Mouse (Mus musculus): ENCODE results near the gene Dock9.
A peak's percentile ranks its signal among the peaks of the same experiment; 100 is the strongest.

Dock9 gene

DNA sequence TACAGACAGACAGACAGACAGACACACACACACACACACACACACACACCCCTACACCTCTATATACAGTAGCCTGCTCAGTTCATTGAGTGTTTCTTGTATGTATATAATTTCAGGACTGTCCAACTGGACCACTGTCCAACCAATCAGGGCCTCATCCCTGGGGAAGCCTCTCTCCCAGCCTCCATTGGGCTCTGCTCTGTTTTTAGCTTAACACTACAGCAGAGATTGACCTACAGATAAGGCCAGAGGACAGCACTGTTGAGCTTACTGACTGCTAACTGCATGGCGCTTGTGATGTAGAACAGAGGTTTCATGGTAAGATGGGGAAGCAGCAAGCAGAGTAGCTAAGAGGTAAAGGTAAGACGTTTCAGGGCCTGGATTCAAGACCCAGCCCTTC lies 5.7 kb downstream of the Dock9 start:
- no peak for DNase-seq (ENCODE audit: low spot score in 2 of 2)

DNA sequence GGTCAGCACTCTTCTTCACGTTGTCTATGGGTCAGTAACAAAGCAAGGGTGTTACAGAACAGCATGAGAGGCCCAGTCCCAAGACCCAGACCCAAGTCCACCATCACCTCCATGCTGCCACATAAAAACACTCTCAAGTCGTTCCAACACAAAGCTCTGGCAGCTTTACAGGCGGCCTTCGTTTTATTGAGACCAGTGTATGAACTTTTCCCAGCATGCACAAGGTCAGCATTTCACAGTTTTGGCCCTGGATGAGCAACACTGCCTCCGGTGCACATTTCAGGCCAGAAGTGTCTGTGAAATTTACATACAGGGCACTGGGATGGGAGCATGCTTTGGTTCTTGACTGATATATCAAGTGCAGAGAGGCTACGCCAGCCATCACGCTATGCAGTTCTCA lies 6.5 kb downstream of the Dock9 start:
- DNase-seq (ENCODE audit: low spot score in 2 of 2), result no peak

DNA sequence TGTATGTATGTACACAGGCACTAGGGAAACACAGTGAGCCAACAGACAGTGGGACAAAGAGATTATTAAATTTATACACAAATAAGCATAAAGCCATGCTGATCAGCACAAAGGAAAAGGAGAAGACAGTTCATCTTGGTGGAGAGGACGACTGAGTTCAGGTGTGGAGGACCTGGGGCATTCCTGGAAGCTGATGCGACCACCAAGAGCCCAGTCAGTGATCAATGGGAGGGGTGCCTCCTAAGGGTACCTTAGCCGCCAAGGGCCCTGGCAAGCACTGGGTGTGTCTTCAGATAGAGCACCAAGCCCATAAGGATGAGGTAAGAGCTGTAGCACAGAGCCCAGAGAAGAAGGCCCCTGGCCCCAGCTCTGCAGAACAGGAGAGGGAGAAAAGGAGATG lies 8.4 kb downstream of the Dock9 start:
- DNase-seq (ENCODE audit: low spot score in 2 of 2), result no peak

DNA sequence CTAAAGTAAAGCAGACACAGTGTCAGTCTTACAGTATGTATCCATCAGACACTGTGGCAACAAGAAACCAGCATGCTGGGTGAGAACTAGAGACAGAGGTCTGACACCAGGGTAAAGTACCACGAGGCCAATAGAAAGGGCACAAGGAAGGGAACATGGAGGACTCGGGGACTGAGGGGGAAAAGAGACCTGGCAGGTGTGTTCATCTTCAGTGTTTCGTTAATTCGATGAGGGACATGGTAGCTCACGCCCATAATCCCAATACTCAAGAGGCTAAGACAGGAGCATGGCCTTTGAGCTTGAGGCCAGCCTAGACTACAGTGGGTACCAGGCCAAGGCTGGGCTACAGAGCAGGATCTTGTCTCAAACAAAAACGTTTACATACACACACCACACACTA lies 9.2 kb downstream of the Dock9 start:
- DNase-seq (ENCODE audit: low spot score in 2 of 2), result no peak

DNA sequence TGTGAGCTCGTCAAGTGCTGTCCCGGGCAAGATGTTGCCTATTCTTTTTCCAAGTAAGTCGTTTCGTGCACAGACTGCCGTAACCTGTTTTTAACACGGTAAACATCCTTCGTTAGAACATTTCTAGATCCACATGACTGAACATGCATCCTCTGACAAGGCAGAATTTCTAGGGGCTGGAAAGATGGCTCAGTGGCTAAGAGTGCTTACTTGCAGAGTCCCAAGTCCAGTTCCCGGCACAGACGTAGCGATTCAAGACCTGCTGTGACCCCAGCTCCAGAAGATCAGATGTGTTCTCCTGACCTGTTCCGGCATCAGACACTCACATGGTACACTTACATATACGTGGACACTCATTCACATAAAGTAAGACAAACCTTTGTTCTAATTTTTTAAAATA lies 10.2 kb downstream of the Dock9 start:
- no peak for DNase-seq (ENCODE audit: low spot score in 2 of 2)

DNA sequence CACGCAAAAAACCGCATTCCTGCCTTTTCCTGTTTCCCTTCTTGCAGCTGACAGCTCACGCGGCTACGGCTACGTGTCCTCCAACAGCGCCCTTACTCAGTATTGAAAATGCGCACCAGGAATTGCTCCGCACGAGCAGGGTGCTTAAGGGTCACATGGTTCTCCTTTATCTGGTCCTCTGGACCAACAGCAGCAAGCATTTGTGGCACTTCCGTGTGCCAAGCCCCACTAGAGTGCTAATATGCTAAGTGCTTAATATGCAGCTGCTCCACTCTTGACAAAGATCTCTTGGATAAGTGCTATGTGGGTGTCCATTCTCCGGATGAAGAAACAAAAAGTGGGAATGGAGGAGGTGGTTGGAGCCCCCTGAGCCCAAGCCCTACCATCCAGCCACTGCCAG lies 10.7 kb downstream of the Dock9 start:
- no peak for DNase-seq (ENCODE audit: low spot score in 2 of 2)

DNA sequence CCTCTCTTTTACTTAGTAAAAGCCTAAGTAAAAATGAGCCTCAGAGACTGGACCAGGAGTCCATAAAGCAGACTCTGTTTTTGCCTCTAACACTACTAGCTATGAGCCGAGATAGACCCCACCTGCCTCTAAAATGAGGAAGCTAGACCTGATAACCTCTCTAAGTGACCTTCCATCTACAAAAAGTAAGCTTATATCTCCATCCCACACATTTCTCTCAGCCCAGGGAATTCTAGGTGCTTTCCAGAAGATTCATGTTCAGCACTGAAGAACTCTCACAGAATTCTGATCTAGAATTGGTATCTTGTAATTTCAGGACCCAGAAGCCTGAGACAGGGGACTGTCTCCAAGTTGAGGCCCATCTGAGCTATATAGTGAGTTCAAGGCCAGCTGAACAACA lies 12.2 kb downstream of the Dock9 start:
- no peak for DNase-seq (ENCODE audit: low spot score in 2 of 2)

DNA sequence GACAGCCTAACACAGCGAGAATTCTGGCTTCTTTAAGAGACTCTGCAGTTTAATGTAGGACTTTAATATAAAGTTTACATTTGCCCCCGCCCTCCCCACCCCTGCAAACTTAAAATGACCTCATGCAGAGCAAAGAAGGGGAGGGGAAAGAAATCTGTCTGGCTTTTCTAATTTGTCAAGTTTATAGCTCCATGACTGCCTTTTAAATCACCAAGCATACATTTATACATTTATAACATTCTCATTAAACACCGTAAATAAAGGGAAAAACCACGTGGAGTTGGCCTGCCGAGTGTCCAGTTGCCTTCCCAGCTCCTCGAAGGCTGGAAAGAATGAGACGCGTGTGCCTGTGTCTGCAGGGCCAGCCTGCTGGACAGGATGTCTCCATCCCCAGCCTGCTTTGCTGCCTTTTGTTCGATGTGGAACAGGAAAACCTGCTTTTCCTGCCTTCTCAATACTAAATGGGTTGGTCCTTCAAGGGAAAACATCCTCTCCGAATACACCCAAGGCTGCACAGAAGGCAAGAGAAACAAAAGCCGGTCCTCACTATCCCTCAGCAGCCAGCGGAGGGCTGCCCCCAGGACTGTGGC lies 16.6 kb downstream of the Dock9 start:
- no peak for DNase-seq (ENCODE audit: low spot score in 2 of 2)

DNA sequence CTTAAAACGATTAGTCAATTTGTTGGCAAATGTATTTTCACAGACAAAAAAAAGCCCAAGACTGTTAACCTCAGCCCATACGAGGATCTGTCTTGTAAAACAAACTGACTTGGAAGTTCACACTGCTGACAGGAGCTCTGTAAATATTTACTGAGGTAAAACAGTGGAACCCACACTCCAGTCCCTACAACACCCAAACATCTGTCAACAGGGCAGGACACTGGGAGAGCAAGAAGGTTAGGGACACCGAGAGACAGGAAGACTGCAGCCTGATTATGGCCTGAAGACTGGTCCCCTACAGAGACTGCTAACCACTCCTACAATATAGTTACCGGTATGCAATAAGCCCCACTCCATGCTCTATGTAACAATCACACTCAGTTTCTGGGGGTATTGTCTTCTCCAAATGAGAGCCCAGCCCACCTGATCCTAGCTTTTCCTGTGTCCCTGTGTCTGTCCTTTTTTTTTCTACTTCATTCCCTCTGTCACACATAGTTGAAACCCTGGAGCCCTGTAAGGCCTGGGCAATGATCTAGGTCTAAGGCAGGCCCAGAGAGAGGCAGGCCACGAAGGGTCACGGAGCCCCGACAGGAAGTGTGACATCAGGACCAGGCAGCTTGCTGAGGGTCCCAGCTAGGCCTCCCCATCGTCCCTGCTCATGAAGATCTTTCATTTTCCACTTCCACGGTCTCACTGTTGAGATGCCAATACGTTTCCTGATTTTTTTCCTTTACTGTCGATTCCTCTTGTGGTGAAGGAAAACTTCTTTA lies 17.3 kb downstream of the Dock9 start:
- no peak for DNase-seq (ENCODE audit: low spot score in 2 of 2)

DNA sequence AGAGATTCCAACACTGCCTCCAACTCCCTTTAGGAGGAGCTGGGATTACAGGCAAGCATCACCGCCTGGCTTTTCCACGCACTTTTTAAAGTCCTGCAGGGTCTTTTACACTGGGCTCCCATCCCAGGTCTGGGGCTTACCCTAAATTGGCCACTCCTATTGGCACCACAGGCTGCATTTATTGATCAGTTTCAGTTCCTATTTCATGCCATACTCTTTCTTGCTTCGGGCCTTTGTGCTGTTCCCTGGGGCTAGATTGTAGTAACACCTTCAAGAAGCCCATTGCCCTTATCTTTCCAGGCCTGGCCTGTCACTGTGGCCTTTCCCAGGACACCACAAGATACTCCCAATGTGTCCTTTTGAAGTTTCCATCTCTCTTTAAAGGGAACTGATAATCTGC lies 18.0 kb downstream of the Dock9 start:
- no peak for DNase-seq (ENCODE audit: low spot score in 2 of 2)

DNA sequence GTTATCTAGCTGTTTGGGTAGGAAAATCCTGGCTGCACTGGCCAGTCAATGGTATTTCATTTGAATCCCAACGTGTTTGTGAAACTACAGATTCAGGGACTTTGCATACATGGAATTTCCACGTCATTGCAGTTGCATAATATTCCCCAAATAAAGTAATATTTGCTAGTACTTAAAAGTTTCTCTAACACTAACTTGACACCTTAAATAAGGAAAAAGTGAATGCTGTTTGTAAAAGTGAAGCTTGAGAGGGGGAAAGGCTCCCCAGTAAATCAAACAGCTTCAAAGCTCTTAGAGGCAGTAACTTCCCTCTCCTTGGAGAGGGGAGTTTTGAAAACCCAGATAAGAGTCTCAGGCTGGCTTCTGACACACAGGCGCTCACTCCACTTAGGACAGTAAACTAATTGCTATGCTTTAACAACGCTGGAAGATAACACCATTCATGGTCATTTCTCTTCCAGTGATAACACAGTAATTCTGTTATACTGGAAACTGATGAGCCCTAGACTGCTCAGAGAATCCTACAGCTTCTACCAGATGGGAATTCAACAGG lies 20.3 kb downstream of the Dock9 start:
- no peak for DNase-seq (ENCODE audit: low spot score in 2 of 2)

DNA sequence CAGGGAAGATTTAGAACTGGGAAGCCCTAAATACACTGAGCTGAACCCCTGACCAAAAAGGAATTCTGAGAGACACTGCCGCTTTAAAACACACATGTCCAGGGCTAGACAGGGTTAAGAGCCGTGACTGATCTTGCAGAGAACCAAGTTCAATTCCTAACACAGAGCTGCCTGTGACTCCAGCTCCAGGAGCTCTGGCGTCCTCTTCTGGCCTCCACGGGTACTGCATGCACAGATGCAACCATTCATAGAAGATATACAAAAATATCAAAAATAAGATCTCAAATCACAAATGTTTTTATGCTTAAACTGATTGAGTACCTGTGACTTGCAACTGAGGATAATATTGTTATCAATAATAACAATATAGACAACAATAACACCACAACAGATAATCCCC lies 20.9 kb downstream of the Dock9 start:
- DNase-seq (ENCODE audit: low spot score in 2 of 2), result no peak

DNA sequence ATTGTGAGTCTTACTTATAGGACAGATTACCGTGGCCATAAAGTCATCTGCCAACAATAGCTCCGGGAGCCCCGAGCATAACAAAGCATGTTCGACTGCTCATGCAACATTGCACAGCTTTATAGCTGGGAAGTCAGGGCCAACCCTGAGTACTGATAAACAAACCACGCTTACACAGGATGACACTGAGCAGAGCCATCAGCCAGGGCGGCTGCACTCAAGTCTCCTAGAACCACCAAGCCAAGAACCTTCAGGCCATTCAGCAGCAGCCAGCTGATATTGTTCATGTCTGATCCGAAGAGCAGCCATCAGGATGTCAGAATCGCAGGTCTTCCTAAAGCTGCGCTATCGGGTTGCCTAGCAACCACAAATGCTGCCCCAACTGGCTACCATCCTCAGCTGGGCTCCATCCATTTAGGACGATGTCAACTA lies 35.6 kb downstream of the Dock9 start:
- no peak for DNase-seq (ENCODE audit: low spot score in 2 of 2)

DNA sequence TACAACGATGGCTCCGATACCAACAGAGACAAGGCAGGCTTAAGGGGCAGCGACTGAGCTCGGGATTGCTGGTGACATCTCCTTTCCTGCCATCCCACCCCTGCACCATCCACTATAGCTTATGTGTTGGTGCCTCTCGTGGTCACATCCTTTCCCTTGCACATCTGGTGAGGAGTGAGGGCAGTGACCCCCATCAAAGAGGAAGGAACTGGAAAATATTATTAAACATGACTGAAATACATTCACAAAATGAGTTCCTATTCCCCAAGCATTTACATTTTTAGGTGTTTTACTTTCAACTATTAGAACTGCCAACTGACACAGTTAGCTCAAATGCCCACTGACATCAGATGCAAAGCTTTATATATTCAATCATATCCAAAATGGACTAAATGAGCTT lies 37.2 kb downstream of the Dock9 start:
- DNase-seq (ENCODE audit: low spot score in 2 of 2), result no peak

DNA sequence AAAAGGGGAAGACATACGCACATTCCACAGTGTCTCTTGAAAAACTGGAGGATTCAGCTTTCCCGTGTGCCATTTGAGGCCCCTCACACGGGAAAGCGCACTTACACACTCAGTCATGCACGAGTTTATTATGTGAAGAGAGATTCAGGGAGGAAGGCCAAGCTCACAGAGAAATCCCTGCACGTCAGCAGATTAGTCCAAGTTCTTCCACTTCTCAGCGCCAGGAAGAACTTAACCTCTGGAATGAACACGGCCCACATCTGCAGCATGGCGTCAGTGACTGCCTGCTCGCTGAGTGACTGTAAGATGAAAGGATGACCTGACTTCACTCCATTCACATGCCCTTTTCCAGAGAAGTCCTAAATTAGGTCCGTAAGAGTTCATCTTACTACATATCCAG lies 43.5 kb downstream of the Dock9 start:
- DNase-seq (ENCODE audit: low spot score in 2 of 2), result peak in 1 of 2 experiments; percentile 26

DNA sequence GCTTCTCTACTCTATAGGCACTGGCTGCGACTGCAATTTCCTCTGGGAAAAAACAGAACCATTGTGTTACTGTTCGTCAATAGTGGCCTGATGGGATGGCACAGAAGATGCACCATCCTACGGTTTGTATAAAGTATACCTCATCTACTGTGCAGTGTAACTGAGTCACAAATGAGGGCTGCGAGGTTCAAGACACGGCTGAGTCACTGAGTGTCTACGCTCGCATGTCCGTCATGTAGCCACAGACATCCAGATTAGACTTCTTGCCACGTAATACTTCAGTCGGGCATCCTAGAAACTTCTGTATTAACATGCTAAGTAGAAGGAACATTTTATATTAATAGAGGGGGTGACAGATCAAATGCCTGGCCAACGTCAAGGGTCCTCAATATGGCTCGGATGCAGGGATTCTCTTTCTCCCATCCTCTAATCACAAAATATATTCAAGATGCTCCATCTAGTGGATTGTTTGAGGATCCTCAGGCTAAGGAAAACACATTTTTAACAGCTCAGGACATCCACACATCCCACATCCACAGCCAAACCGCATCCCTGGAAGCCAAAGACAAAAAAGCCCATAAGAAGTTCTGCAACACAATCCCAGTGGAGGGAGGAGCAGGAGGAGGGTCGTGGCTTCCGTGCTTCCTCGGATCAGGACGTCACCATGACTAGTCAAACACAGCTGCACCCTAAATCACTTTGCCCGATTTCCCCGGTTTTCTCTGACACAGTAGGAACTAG lies 44.8 kb downstream of the Dock9 start:
- DNase-seq (ENCODE audit: low spot score in 2 of 2), result no peak

DNA sequence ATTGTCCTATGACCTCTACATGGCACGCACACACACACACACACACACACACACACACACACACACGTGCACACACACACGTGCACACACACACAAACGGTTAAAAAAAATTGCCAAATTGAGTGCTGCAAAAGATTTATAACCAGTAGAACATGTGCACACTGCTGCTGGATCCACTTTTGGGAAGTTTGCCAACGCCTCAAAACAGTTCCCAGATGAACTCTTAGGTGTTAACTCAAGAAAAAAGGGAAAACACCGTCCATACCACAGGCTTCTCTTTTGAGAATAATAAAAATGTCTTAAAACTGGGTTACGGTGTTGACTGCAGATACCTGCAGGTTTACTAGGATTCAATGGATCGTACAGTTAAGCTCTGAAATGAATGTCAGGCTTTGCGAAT lies 48.0 kb downstream of the Dock9 start:
- no peak for DNase-seq (ENCODE audit: low spot score in 2 of 2)

DNA sequence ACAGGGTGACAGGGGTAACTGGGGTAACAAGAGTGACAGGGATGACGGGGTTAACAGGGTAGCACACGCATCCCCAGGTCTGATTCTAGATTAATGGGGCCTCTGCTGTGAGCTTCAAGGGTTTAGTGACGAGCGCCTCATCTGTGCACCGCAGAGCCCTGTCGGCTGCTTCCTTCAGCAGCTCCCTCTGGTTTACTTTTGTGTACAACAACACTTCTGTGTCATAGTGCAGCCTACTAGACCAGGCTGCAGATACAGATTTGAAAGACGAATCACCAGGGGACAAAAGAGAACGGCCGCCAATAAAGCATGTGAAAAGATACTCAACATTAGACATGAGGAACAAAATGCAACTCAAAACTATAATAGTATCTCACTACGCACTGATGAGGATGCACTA lies 48.6 kb downstream of the Dock9 start:
- DNase-seq (ENCODE audit: low spot score in 2 of 2), result no peak

DNA sequence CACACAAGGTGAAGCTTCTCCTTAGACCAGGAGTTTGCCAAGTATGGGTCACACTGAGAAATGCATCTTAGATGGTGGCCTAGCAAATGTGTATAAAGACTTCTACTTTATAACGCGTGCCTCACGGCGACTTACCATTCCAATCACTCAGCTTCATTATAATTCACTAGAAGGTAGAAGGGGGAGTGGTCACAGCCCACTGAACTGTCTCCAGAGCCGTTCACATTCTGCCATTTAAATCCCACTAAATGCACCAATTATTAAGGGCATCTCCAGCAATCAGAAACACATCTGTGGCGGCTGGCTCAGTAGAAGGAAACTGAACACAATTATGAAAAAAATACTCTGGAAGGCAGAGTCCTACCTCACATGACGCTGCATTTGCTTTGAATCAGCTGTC lies 50.3 kb downstream of the Dock9 start:
- DNase-seq (ENCODE audit: low spot score in 2 of 2), result no peak

DNA sequence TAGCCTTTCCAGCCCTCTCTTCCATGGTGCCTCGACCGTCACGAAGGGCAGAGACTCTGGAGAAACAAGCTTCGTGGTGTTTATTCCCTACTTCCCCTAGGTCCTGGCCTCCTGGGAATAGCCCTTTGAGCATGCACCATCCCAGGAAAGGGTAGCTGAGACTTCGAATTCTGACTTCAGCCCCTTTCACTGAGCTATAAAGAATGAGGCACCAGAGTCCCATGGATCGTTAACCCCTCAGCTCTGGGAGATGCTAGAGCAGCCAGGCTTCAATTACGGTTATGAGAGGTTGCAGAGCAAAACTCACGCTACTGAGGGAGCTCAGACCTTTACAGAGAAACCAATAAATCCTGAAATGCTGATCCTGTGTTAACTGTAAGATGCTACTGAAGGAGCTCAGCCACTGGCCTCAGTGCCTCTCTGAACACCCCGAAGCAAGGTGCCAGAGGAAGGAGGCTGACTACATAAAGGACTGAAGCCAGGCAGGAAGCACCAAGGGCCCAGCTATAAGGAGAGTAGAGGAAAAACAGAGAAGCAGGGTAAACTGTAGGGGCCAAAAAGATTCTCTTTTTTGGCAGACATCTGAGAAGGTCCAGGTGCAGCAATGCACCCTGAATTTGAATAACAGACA lies 53.7 kb downstream of the Dock9 start:
- no peak for DNase-seq (ENCODE audit: low spot score in 2 of 2)

DNA sequence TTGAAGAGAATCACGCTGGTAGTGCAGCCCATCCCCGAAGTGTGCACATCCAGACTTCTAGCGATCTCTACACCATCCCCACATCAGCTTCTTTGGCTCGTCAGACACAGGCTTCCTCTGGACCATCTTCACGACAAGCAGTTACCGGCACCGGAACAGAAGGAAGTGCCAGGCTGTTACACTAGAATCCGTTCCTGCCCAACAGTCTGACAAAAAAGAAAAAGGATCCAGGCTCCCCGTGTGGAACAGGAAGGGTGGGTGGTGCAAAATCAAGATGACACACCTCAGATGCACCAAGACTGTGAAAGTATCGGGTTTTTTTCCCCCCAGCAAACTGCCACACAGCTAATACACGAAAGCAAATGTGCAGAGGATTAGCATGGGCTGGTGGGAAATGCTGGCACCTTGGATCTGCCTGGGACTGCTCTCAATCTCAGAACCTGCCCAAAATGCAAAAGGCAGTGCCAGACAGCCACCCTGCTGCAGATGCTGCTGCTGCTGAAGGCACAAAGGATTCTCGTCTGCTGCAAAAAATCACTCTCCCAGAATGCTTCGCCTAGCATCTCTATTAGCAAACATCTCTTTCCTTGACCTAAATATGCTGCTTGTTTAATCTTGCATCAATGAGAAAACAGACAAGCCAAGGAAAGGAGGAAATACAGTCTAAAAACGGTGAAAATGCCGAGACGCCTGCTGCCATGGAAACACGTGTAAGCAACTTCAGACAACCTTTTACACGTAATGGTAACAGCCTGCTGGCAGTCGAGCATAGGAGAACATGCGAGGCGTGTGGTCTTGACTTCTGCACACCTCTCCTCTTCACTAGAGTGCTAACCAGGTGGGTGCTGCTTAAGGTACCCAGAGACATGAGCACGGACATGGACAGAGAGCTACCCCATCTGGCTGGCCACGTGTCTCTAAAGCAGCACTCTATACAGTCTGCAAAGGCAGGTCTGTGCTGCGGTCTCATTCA lies 58.9 kb downstream of the Dock9 start:
- DNase-seq (ENCODE audit: low spot score in 2 of 2), result no peak

Measured in urinary bladder, postnatal 4 days (tissue).